Mouse (Mus musculus): ENCODE measurements around the gene Elovl3. TPM values are rescaled to one million over a fixed set of nuclear protein-coding genes. Genes with fewer than 3 reads are reported as not detected.

Elovl3 gene
- polyA plus RNA-seq, 1 experiment from 2014 or later, result 0.23 TPM

GRCm38 (mm10) chr19:46099561-46099960 is 32.1 kb upstream of the Elovl3 start:
- Histone ChIP-seq H3K4me2 (ENCODE audit: low read depth, severe bottlenecking) (no peak overlapping the region), H3K9ac (ENCODE audit: low read length) (no peak overlapping the region), H3K36me3 (ENCODE audit: control insufficient read depth, insufficient read depth, low read length) (no peaks in the 10 kb centered on the region), H3K4me1 (ENCODE audit: control insufficient read depth, insufficient read depth, low read length) (no peaks in the 10 kb centered on the region), H3K9me3 (ENCODE audit: control insufficient read depth, low read length) (no peaks in the 10 kb centered on the region), H3K27ac (replicated peaks; ENCODE audit: low read depth, low read length) (no peak overlapping the region), H3K27me3 (ENCODE audit: control insufficient read depth, insufficient read depth, low read length) (no peaks in the 10 kb centered on the region), H3K4me3 (ENCODE audit: low read depth, low read length) (no peak overlapping the region)
- 94% methylated on average over 3 of the region's 3 CpGs for WGBS
- ATAC-seq (ENCODE audit: insufficient number of reproducible peaks, low FRiP score, low TSS enrichment, low read depth), result no peak
- DNase-seq (ENCODE audit: low spot score), result no peak

DNA sequence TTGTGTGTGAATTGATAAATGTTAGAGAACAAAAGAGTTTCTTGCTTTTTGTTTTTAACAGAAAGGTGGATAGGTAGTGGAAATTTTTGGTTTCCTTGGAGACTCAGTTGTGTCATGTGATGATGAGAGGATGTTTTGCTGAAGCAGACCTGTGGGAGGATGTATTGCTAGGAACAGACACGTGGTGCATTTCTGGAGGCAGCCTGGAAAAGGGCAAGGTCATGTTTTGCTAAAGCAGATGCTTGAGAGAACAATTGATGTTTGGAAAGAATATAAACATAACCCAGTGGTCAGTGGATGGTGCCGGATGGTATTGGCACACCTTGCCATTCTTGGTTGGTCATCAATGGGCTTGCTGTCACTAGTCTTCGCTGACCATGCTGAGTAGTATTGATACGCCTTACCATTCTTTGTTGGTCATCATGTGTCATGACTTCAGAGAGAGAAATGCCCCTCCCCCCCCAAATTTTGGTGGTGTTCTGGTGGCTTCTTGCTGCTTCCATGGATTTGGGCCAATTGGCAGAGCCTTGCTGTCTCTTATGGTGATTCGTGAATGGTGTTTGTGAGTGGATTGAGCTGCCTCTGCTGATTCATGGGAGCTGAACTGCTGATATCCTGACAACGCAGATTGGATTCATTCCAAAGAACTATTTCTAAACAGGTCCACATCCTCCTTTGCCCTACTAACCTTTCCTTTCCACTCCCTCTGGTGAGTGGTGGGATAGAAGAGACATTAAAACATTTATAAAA is 28.1 kb upstream of the Elovl3 start:
- Histone ChIP-seq H3K4me2 (ENCODE audit: low read depth, severe bottlenecking) (no peak overlapping the region), H3K9me3 (ENCODE audit: control insufficient read depth, low read length) (no peaks in the 10 kb centered on the region), H3K36me3 (ENCODE audit: control insufficient read depth, insufficient read depth, low read length) (no peaks in the 10 kb centered on the region), H3K4me3 (ENCODE audit: low read depth, low read length) (no peak overlapping the region), H3K27me3 (ENCODE audit: control insufficient read depth, insufficient read depth, low read length) (no peaks in the 10 kb centered on the region), H3K9ac (ENCODE audit: low read length) (no peak overlapping the region), H3K4me1 (ENCODE audit: control insufficient read depth, insufficient read depth, low read length) (no peaks in the 10 kb centered on the region), H3K27ac (replicated peaks; ENCODE audit: low read depth, low read length) (no peak overlapping the region)
- no peak for ATAC-seq (ENCODE audit: insufficient number of reproducible peaks, low FRiP score, low TSS enrichment, low read depth)
- no peak for DNase-seq (ENCODE audit: low spot score)
- WGBS, result 94% methylated on average over 6 of the region's 6 CpGs

DNA sequence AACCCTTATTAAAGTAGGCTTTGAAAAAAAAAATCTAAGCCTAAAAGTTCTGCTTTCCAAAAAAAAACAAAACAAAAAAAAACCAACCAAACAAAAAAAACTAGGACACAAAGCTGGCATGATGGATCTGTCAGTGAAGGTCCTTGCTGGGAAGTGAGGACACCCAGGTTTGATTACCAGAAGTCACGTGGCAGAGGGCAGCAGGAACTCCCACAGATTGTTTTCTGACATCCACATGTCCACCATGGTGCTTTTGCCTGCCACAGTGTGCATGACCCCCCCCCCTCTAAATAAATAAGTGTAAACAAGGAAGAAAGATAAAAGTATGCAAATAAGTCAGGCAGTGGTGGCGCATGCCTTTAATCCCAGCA is 27.5 kb upstream of the Elovl3 start:
- H3K36me3 ChIP-seq (ENCODE audit: control insufficient read depth, insufficient read depth, low read length), result no peaks in the 10 kb centered on the region
- H3K4me2 ChIP-seq (ENCODE audit: low read depth, severe bottlenecking), result no peak overlapping the region
- WGBS, result 89% methylated on average over 2 of the region's 2 CpGs
- no peaks in the 10 kb centered on the region for H3K9me3 ChIP-seq (ENCODE audit: control insufficient read depth, low read length)
- no peak for DNase-seq (ENCODE audit: low spot score)
- ATAC-seq (ENCODE audit: insufficient number of reproducible peaks, low FRiP score, low TSS enrichment, low read depth), result no peak
- no peak overlapping the region for H3K4me3 ChIP-seq (ENCODE audit: low read depth, low read length)
- H3K9ac ChIP-seq (ENCODE audit: low read length), result no peak overlapping the region
- no peak overlapping the region for H3K27ac ChIP-seq (replicated peaks; ENCODE audit: low read depth, low read length)
- no peaks in the 10 kb centered on the region for H3K4me1 ChIP-seq (ENCODE audit: control insufficient read depth, insufficient read depth, low read length)
- H3K27me3 ChIP-seq (ENCODE audit: control insufficient read depth, insufficient read depth, low read length), result no peaks in the 10 kb centered on the region

DNA sequence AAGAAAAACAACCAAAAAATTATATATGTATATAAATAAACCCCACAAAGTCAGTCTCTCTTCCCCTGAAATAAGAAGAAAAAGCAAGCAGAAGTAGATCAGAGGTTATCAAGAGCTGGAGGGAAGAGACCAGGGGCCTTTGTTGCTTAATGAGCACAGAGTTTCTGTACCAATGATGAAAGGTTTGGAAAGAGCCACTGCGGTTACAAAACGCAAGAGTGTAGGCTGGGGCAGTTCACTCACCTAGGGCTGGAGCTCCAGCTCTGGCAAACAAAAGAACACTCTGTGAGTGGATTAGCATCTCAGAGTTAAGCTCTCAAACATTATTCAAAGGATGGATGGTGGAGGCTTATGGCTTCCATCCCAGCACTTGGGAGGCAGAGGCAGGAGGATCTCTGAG is 21.5 kb upstream of the Elovl3 start:
- Histone ChIP-seq H3K9me3 (ENCODE audit: control insufficient read depth, low read length) (no peaks in the 10 kb centered on the region), H3K4me2 (ENCODE audit: low read depth, severe bottlenecking) (no peak overlapping the region), H3K4me1 (ENCODE audit: control insufficient read depth, insufficient read depth, low read length) (no peaks in the 10 kb centered on the region), H3K4me3 (ENCODE audit: low read depth, low read length) (no peak overlapping the region), H3K27ac (replicated peaks; ENCODE audit: low read depth, low read length) (no peak overlapping the region), H3K9ac (ENCODE audit: low read length) (no peak overlapping the region), H3K27me3 (ENCODE audit: control insufficient read depth, insufficient read depth, low read length) (no peaks in the 10 kb centered on the region), H3K36me3 (ENCODE audit: control insufficient read depth, insufficient read depth, low read length) (no peaks in the 10 kb centered on the region)
- ATAC-seq (ENCODE audit: insufficient number of reproducible peaks, low FRiP score, low TSS enrichment, low read depth) (no peak), DNase-seq (ENCODE audit: low spot score) (no peak)
- WGBS, result 76% methylated on average over 2 of the region's 2 CpGs

- Histone ChIP-seq H3K4me3 (ENCODE audit: low read depth, low read length) (no peak overlapping the region), H3K27ac (replicated peaks; ENCODE audit: low read depth, low read length) (no peak overlapping the region), H3K27me3 (ENCODE audit: control insufficient read depth, insufficient read depth, low read length) (no peaks in the 10 kb centered on the region), H3K9me3 (ENCODE audit: control insufficient read depth, low read length) (no peaks in the 10 kb centered on the region), H3K4me1 (ENCODE audit: control insufficient read depth, insufficient read depth, low read length) (no peaks in the 10 kb centered on the region), H3K9ac (ENCODE audit: low read length) (no peak overlapping the region), H3K4me2 (ENCODE audit: low read depth, severe bottlenecking) (no peak overlapping the region), H3K36me3 (ENCODE audit: control insufficient read depth, insufficient read depth, low read length) (no peaks in the 10 kb centered on the region)
- ATAC-seq (ENCODE audit: insufficient number of reproducible peaks, low FRiP score, low TSS enrichment, low read depth) (no peak), DNase-seq (ENCODE audit: low spot score) (no peak)
- 83% methylated on average over 5 of the region's 5 CpGs for WGBS
Observed at GRCm38 (mm10) chr19:46110781-46111180, 20.9 kb upstream of the Elovl3 start.

GRCm38 (mm10) chr19:46114617-46115016 is 17.1 kb upstream of the Elovl3 start:
- no peak overlapping the region for H3K27ac ChIP-seq (replicated peaks; ENCODE audit: low read depth, low read length)
- H3K36me3 ChIP-seq (ENCODE audit: control insufficient read depth, insufficient read depth, low read length), result no peaks in the 10 kb centered on the region
- DNase-seq (ENCODE audit: low spot score) (no peak), ATAC-seq (ENCODE audit: insufficient number of reproducible peaks, low FRiP score, low TSS enrichment, low read depth) (no peak)
- no peak overlapping the region for H3K4me3 ChIP-seq (ENCODE audit: low read depth, low read length)
- no peaks in the 10 kb centered on the region for H3K9me3 ChIP-seq (ENCODE audit: control insufficient read depth, low read length)
- H3K4me1 ChIP-seq (ENCODE audit: control insufficient read depth, insufficient read depth, low read length), result no peaks in the 10 kb centered on the region
- no peak overlapping the region for H3K4me2 ChIP-seq (ENCODE audit: low read depth, severe bottlenecking)
- H3K9ac ChIP-seq (ENCODE audit: low read length), result no peak overlapping the region
- WGBS, result 58% methylated on average over 4 of the region's 4 CpGs
- H3K27me3 ChIP-seq (ENCODE audit: control insufficient read depth, insufficient read depth, low read length), result no peaks in the 10 kb centered on the region

DNA sequence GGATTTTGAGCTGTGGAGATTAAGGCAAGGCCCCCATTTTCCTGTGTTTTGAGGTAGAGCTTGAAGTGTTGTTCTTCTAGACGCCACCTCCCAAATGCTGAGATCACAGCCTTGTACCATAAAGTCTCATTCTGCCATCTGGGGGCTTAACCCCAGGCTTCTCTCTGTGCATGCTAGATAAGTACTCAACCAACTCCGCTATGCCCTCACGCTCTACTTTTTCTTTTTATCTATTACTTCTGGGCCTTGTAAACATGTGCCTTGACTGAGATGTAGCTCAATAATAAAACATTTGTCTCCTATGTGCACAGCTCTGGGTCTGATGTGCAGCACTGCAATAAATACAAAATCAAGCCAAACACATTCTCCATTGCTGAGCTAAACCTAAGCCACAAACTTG is 12.2 kb upstream of the Elovl3 start:
- 93% methylated on average over 3 of the region's 3 CpGs for WGBS
- H3K36me3 ChIP-seq (ENCODE audit: control insufficient read depth, insufficient read depth, low read length), result no peaks in the 10 kb centered on the region
- H3K27me3 ChIP-seq (ENCODE audit: control insufficient read depth, insufficient read depth, low read length), result no peaks in the 10 kb centered on the region
- ATAC-seq (ENCODE audit: insufficient number of reproducible peaks, low FRiP score, low TSS enrichment, low read depth), result no peak
- no peak for DNase-seq (ENCODE audit: low spot score)
- no peaks in the 10 kb centered on the region for H3K9me3 ChIP-seq (ENCODE audit: control insufficient read depth, low read length)
- H3K9ac ChIP-seq (ENCODE audit: low read length), result no peak overlapping the region
- H3K4me2 ChIP-seq (ENCODE audit: low read depth, severe bottlenecking), result no peak overlapping the region
- H3K27ac ChIP-seq (replicated peaks; ENCODE audit: low read depth, low read length), result no peak overlapping the region
- H3K4me1 ChIP-seq (ENCODE audit: control insufficient read depth, insufficient read depth, low read length), result no peaks in the 10 kb centered on the region
- no peak overlapping the region for H3K4me3 ChIP-seq (ENCODE audit: low read depth, low read length)

DNA sequence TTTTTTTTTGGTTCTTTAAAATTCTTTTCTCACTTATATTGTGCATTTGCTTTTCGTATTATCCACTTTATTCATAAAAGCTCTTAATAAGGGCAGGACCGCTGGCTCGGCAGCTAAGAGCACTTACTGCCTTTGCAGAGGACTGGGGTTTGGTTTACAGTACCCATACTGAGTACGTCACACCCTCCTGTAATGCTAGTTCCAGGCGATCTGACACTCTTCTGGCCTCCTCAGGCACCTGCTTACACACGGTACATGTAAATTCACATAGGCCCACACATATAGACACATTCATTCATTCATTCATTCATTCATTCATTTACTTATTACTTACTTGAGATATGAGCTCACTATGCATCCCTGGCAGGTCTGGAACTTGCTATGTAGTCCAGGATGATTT is 10.8 kb upstream of the Elovl3 start:
- H3K4me1 ChIP-seq (ENCODE audit: control insufficient read depth, insufficient read depth, low read length), result no peaks in the 10 kb centered on the region
- WGBS, result 73% methylated on average over 6 of the region's 6 CpGs
- no peak overlapping the region for H3K9ac ChIP-seq (ENCODE audit: low read length)
- H3K27me3 ChIP-seq (ENCODE audit: control insufficient read depth, insufficient read depth, low read length), result no peaks in the 10 kb centered on the region
- no peak for DNase-seq (ENCODE audit: low spot score)
- no peaks in the 10 kb centered on the region for H3K9me3 ChIP-seq (ENCODE audit: control insufficient read depth, low read length)
- no peak overlapping the region for H3K4me3 ChIP-seq (ENCODE audit: low read depth, low read length)
- no peak overlapping the region for H3K27ac ChIP-seq (replicated peaks; ENCODE audit: low read depth, low read length)
- H3K36me3 ChIP-seq (ENCODE audit: control insufficient read depth, insufficient read depth, low read length), result no peaks in the 10 kb centered on the region
- no peak for ATAC-seq (ENCODE audit: insufficient number of reproducible peaks, low FRiP score, low TSS enrichment, low read depth)
- no peak overlapping the region for H3K4me2 ChIP-seq (ENCODE audit: low read depth, severe bottlenecking)

DNA sequence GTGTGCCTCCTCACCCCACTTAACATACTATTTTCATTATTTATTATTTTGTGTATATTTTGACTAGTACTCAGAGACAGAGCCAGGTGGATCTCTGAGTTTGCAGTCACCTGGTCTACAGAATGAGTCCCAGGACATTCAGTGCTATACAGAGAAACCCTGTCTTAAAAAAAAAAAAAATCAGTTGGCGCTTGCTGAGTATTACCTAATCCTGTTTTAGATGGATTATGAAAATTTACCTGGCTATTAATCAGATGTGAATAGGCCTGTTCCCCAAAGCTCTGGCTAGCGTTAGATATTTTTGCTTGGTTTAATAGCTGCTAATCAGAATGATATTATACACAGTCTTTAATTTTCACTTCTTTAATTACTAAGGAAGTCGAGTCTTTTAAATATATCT is 7.8 kb upstream of the Elovl3 start:
- no peaks in the 10 kb centered on the region for H3K9me3 ChIP-seq (ENCODE audit: control insufficient read depth, low read length)
- no peaks in the 10 kb centered on the region for H3K27me3 ChIP-seq (ENCODE audit: control insufficient read depth, insufficient read depth, low read length)
- H3K4me2 ChIP-seq (ENCODE audit: low read depth, severe bottlenecking), result no peak overlapping the region
- H3K4me1 ChIP-seq (ENCODE audit: control insufficient read depth, insufficient read depth, low read length), result no peaks in the 10 kb centered on the region
- H3K9ac ChIP-seq (ENCODE audit: low read length), result no peak overlapping the region
- DNase-seq (ENCODE audit: low spot score), result no peak
- 85% methylated on average over 3 of the region's 3 CpGs for WGBS
- H3K4me3 ChIP-seq (ENCODE audit: low read depth, low read length), result no peak overlapping the region
- ATAC-seq (ENCODE audit: insufficient number of reproducible peaks, low FRiP score, low TSS enrichment, low read depth), result no peak
- no peaks in the 10 kb centered on the region for H3K36me3 ChIP-seq (ENCODE audit: control insufficient read depth, insufficient read depth, low read length)
- no peak overlapping the region for H3K27ac ChIP-seq (replicated peaks; ENCODE audit: low read depth, low read length)
